Mouse (Mus musculus) heart, postnatal 0 days (tissue): ENCODE measurements at regions not wholly inside any gene's neighbourhood (a gene's known extent, or its start where the extent isn't known, plus 50 kb on each side); places are given as distances from the start of the nearest gene placed in this dataset.

ENCODE experiments used
- CTCF ChIP-seq: IDR thresholded peaks from 2 replicates; pipeline ENCODE4 v1.5.1; 2016; ENCODE audit warnings: antibody characterized with exemption, control low read depth, low read depth
- EP300 ChIP-seq: IDR thresholded peaks from 2 replicates; pipeline ENCODE4 v1.6.1; 2016; ENCODE audit warnings: antibody characterized with exemption, low read depth

- TF ChIP-seq CTCF = no peak
- TF ChIP-seq EP300 = no peak
These were observed 723.5 kb downstream of the Tmem114 start for GRCm38 (mm10) chr16:7701471-7701870.
